Comparison of ENCODE assay signal across 9 mouse cellular contexts in the genomic region with DNA sequence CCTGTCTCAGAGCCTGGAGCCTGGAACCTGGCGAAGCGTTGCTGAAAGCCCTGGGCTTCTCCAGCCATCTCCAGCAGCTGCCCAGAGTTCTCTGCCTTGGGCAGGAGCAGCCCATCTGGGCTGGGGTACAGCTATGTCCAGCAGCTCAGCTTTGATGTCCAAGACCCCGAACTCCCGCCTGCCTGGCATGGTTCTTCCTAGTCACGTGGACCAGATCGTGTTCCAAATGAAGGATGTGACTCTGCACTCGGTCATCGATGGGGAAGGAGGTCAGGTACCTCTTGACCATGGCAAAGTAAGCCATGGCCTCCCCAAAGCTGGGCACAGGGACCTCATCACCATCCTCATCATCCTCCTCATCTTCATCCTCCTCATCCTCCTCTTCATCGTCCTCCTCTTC. TPM values are rescaled to one million over a fixed set of nuclear protein-coding genes. Genes with fewer than 3 reads are reported as not detected.
DNase-seq lines count a peak whose midpoint lies in the region; ATAC-seq and TF ChIP-seq lines count a peak whose summit lies in the region.
"Had no signal": no experiment of that assay in that cellular context is flagged by ENCODE, and none has a peak within 500 bp of the region (broad histone marks: within the 10 kb centered on the region; RNA-seq: fewer than 3 reads in every experiment).

No protein-coding gene starts in this region.

- DNase-seq in kidney, adult 9 months, result peak; percentile 50
- no peak for DNase-seq in kidney, postnatal 4 days
- DNase-seq in forebrain, embryonic 10.5 days (ENCODE audit: extremely low spot score, low spot score), result no peak
- DNase-seq in midbrain, postnatal 0 days (ENCODE audit: low spot score), result no peak
- no peak for DNase-seq in thymus, postnatal 14 days
- no peak for DNase-seq in frontal cortex, postnatal 25 days (ENCODE audit: low spot score in 2 of 2)
- DNase-seq in Muller cell, postnatal 12 days (ENCODE audit: inconsistent ontology term), result no peak

- H3K27ac ChIP-seq in forebrain, embryonic 10.5 days, result peak overlapping the region; percentile 94
- peak overlapping the region; percentile 70; the same call in 1 of the 2 replicates for H3K27ac ChIP-seq in intestine, postnatal 0 days (ENCODE audit: low read depth, low read length)
- H3K27ac ChIP-seq in midbrain, postnatal 0 days (ENCODE audit: low read depth, low read length), result no peak overlapping the region

- no peak for ATAC-seq in intestine, postnatal 0 days
- no peak for ATAC-seq in midbrain, postnatal 0 days (ENCODE audit: low FRiP score)
- ATAC-seq: Patski had no signal

- peaks cover 57% of the 10 kb centered on the region for H3K4me1 ChIP-seq in forebrain, embryonic 10.5 days
- peaks cover 20% of the 10 kb centered on the region for H3K4me1 ChIP-seq in intestine, postnatal 0 days (replicated peaks; ENCODE audit: control insufficient read depth, insufficient read depth, low read length)
- peaks cover 34% of the 10 kb centered on the region for H3K4me1 ChIP-seq in midbrain, postnatal 0 days (ENCODE audit: insufficient read depth, low read length)

- H3K27me3 ChIP-seq in forebrain, embryonic 10.5 days (ENCODE audit: poor library complexity, severe bottlenecking), result peaks cover 15% of the 10 kb centered on the region
- H3K27me3 ChIP-seq in intestine, postnatal 0 days (replicated peaks; ENCODE audit: control insufficient read depth, insufficient read depth, low read length), result no peaks in the 10 kb centered on the region
- no peaks in the 10 kb centered on the region for H3K27me3 ChIP-seq in midbrain, postnatal 0 days (ENCODE audit: insufficient read depth, low read length)
- H3K27me3 ChIP-seq: Patski had no signal

- H3K9me3 ChIP-seq in forebrain, embryonic 10.5 days, result no peaks in the 10 kb centered on the region
- no peaks in the 10 kb centered on the region for H3K9me3 ChIP-seq in intestine, postnatal 0 days (ENCODE audit: control insufficient read depth)
- no peaks in the 10 kb centered on the region for H3K9me3 ChIP-seq in midbrain, postnatal 0 days (ENCODE audit: low read length)

- H3K4me3 ChIP-seq in forebrain, embryonic 10.5 days, result peak overlapping the region; percentile 87
- peak overlapping the region; percentile 65 for H3K4me3 ChIP-seq in intestine, postnatal 0 days (ENCODE audit: low read depth, low read length)
- H3K4me3 ChIP-seq in midbrain, postnatal 0 days (ENCODE audit: low read depth, low read length), result peak overlapping the region; percentile 55

- peak overlapping the region; percentile 51 for H3K9ac ChIP-seq in intestine, postnatal 0 days (ENCODE audit: low read depth, low read length)
- H3K9ac ChIP-seq in midbrain, postnatal 0 days (replicated peaks; ENCODE audit: low read length, poor library complexity, severe bottlenecking), result peak overlapping the region; percentile 24; the same call in 1 of the 2 replicates

- no peak for TF ChIP-seq CTCF in intestine, postnatal 0 days (IDR thresholded peaks at IDR 0.05; ENCODE audit: low read depth)
- TF ChIP-seq CTCF in midbrain, postnatal 0 days (IDR thresholded peaks at IDR 0.05), result no peak

- 86% methylated on average over 9 of the region's 9 CpGs for WGBS in forebrain, embryonic 10.5 days
- WGBS in intestine, postnatal 0 days, result 47% methylated on average over 9 of the region's 9 CpGs
- 70% methylated on average over 9 of the region's 9 CpGs for WGBS in midbrain, postnatal 0 days

- peak overlapping the region; percentile 96 for H3K4me2 ChIP-seq in intestine, postnatal 0 days (replicated peaks; ENCODE audit: low read depth)
- peak overlapping the region; percentile 96 for H3K4me2 ChIP-seq in midbrain, postnatal 0 days (ENCODE audit: low read depth, low read length, poor library complexity, severe bottlenecking)

- H3K36me3 ChIP-seq in forebrain, embryonic 10.5 days (replicated peaks), result peaks cover 33% of the 10 kb centered on the region
- no peaks in the 10 kb centered on the region for H3K36me3 ChIP-seq in intestine, postnatal 0 days (ENCODE audit: control insufficient read depth, insufficient read depth)
- H3K36me3 ChIP-seq in midbrain, postnatal 0 days (ENCODE audit: insufficient read depth, low read length), result no peaks in the 10 kb centered on the region

RNA-seq across cellular contexts. Expression of gene Cenpb, which starts 1.9 kb away (rescaled TPM):
- 8.9 and 10.0 TPM in 2 replicates for polyA plus RNA-seq in forebrain, embryonic 10.5 days (2016; fragmentation: Nextera tagmentation; extraction: Ambion mirVana)
- 15.9 and 17.4 TPM in 2 replicates for polyA plus RNA-seq in intestine, postnatal 0 days (2015; fragmentation: Nextera tagmentation; extraction: Ambion mirVana)
- total RNA-seq in midbrain, postnatal 0 days (2014; rRNA removed), result 98.2 and 103 TPM in 2 replicates
- polyA plus RNA-seq in midbrain, postnatal 0 days (2015; fragmentation: Nextera tagmentation; extraction: Ambion mirVana), result 11.7 and 13.1 TPM in 2 replicates

RNA-seq across cellular contexts. Expression of gene Cdc25b, which starts 8.8 kb away (rescaled TPM):
- polyA plus RNA-seq in forebrain, embryonic 10.5 days (2016; fragmentation: Nextera tagmentation; extraction: Ambion mirVana), result 65.9 and 79.3 TPM in 2 replicates
- polyA plus RNA-seq in intestine, postnatal 0 days (2015; fragmentation: Nextera tagmentation; extraction: Ambion mirVana), result 10.9 and 12.4 TPM in 2 replicates
- total RNA-seq in midbrain, postnatal 0 days (2014; rRNA removed), result 10.0 and 13.1 TPM in 2 replicates
- 14.0 and 15.1 TPM in 2 replicates for polyA plus RNA-seq in midbrain, postnatal 0 days (2015; fragmentation: Nextera tagmentation; extraction: Ambion mirVana)

RNA-seq across cellular contexts. Expression of gene Spef1, which starts 9.2 kb away (rescaled TPM):
- 4.4 and 4.6 TPM in 2 replicates for polyA plus RNA-seq in forebrain, embryonic 10.5 days (2016; fragmentation: Nextera tagmentation; extraction: Ambion mirVana)
- polyA plus RNA-seq in intestine, postnatal 0 days (2015; fragmentation: Nextera tagmentation; extraction: Ambion mirVana), result 2.0 and 2.1 TPM in 2 replicates
- total RNA-seq in midbrain, postnatal 0 days (2014; rRNA removed), result 19.3 and 27.5 TPM in 2 replicates
- 9.5 and 10.2 TPM in 2 replicates for polyA plus RNA-seq in midbrain, postnatal 0 days (2015; fragmentation: Nextera tagmentation; extraction: Ambion mirVana)

RNA-seq across cellular contexts. Expression of gene 1700037H04Rik, which starts 18.1 kb away (rescaled TPM):
- 128 and 129 TPM in 2 replicates for polyA plus RNA-seq in forebrain, embryonic 10.5 days (2016; fragmentation: Nextera tagmentation; extraction: Ambion mirVana)
- polyA plus RNA-seq in intestine, postnatal 0 days (2015; fragmentation: Nextera tagmentation; extraction: Ambion mirVana), result 145 and 164 TPM in 2 replicates
- total RNA-seq in midbrain, postnatal 0 days (2014; rRNA removed), result 44.8 and 89.5 TPM in 2 replicates
- 59.1 and 60.4 TPM in 2 replicates for polyA plus RNA-seq in midbrain, postnatal 0 days (2015; fragmentation: Nextera tagmentation; extraction: Ambion mirVana)

RNA-seq across cellular contexts. Expression of gene Ap5s1, which starts 28.9 kb away (rescaled TPM):
- 23.2 and 26.9 TPM in 2 replicates for polyA plus RNA-seq in forebrain, embryonic 10.5 days (2016; fragmentation: Nextera tagmentation; extraction: Ambion mirVana)
- polyA plus RNA-seq in intestine, postnatal 0 days (2015; fragmentation: Nextera tagmentation; extraction: Ambion mirVana), result 37.3 and 37.5 TPM in 2 replicates
- total RNA-seq in midbrain, postnatal 0 days (2014; rRNA removed), result 36.5 and 40.1 TPM in 2 replicates
- polyA plus RNA-seq in midbrain, postnatal 0 days (2015; fragmentation: Nextera tagmentation; extraction: Ambion mirVana), result 35.5 and 36.7 TPM in 2 replicates
